Mouse (Mus musculus): Measurements from ENCODE around the gene Sox15. TPM values are rescaled to one million over a fixed set of nuclear protein-coding genes. Genes with fewer than 3 reads are reported as not detected.

Gene Sox15
- polyA plus RNA-seq, 1 experiment from 2014 or later = not detected

GRCm38 (mm10) chr11:69680136-69680855, 25.2 kb downstream of the Sox15 start:
- Histone ChIP-seq H3K9ac (ENCODE audit: low read depth, low read length) (peak overlapping the region; percentile 84), H3K4me3 (ENCODE audit: low read depth, low read length) (peak overlapping the region; percentile 80), H3K4me2 (peak overlapping the region; percentile 96), H3K9me3 (replicated peaks; ENCODE audit: control insufficient read depth, low read length) (no peaks in the 10 kb centered on the region), H3K4me1 (ENCODE audit: control insufficient read depth, insufficient read depth, low read length) (peaks cover 17% of the 10 kb centered on the region), H3K27me3 (ENCODE audit: control insufficient read depth, insufficient read depth, low read length) (no peaks in the 10 kb centered on the region; the same call in 1 of the 2 replicates), H3K27ac (ENCODE audit: low read depth, low read length) (no peak overlapping the region), H3K36me3 (ENCODE audit: control insufficient read depth, insufficient read depth, low read length) (peaks cover 21% of the 10 kb centered on the region)
- no peak for ATAC-seq (replicated peaks; ENCODE audit: insufficient number of reproducible peaks, low FRiP score, low TSS enrichment)
- WGBS (ENCODE audit: insufficient replicate concordance) = 91% methylated on average over 30 of the region's 30 CpGs

- Histone ChIP-seq H3K27ac (ENCODE audit: low read depth, low read length) (peak within 1 kb of the TSS; percentile 82), H3K4me1 (ENCODE audit: control insufficient read depth, insufficient read depth, low read length) (peaks cover 17% of the 10 kb centered on the region), H3K4me3 (ENCODE audit: low read depth, low read length) (peak within 1 kb of the TSS; percentile 80), H3K36me3 (ENCODE audit: control insufficient read depth, insufficient read depth, low read length) (peaks cover 11% of the 10 kb centered on the region), H3K9ac (ENCODE audit: low read depth, low read length) (peak within 1 kb of the TSS; percentile 84), H3K9me3 (replicated peaks; ENCODE audit: control insufficient read depth, low read length) (no peaks in the 10 kb centered on the region), H3K27me3 (ENCODE audit: control insufficient read depth, insufficient read depth, low read length) (no peaks in the 10 kb centered on the region; the same call in 1 of the 2 replicates), H3K4me2 (peak within 1 kb of the TSS; percentile 96)
- peak; percentile 92 for ATAC-seq (replicated peaks; ENCODE audit: insufficient number of reproducible peaks, low FRiP score, low TSS enrichment)
- under 1% methylated on average over 76 of the region's 80 CpGs for WGBS (ENCODE audit: insufficient replicate concordance)
Measured at GRCm38 (mm10) chr11:69681314-69682208, 26.4 kb downstream of the Sox15 start, which contains the start of gene Senp3. TSS of gene Senp3 (minus strand) at chr11:69682084.

GRCm38 (mm10) chr11:69682209-69682839, 27.2 kb downstream of the Sox15 start:
- Histone ChIP-seq H3K9me3 (replicated peaks; ENCODE audit: control insufficient read depth, low read length) (no peaks in the 10 kb centered on the region), H3K36me3 (ENCODE audit: control insufficient read depth, insufficient read depth, low read length) (peaks cover 11% of the 10 kb centered on the region), H3K9ac (ENCODE audit: low read depth, low read length) (peak overlapping the region; percentile 84), H3K4me3 (ENCODE audit: low read depth, low read length) (peak overlapping the region; percentile 80), H3K27me3 (ENCODE audit: control insufficient read depth, insufficient read depth, low read length) (no peaks in the 10 kb centered on the region; the same call in 1 of the 2 replicates), H3K4me1 (ENCODE audit: control insufficient read depth, insufficient read depth, low read length) (peaks cover 17% of the 10 kb centered on the region), H3K4me2 (peak overlapping the region; percentile 96), H3K27ac (ENCODE audit: low read depth, low read length) (peak overlapping the region; percentile 82)
- peak; percentile 6; the same call in 1 of the 2 replicates for ATAC-seq (replicated peaks; ENCODE audit: insufficient number of reproducible peaks, low FRiP score, low TSS enrichment)
- WGBS (ENCODE audit: insufficient replicate concordance) = 25% methylated on average over 24 of the region's 24 CpGs

GRCm38 (mm10) chr11:69682840-69683533, 27.9 kb downstream of the Sox15 start:
- H3K4me2 ChIP-seq = peak overlapping the region; percentile 96
- H3K4me1 ChIP-seq (ENCODE audit: control insufficient read depth, insufficient read depth, low read length) = peaks cover 17% of the 10 kb centered on the region
- no peaks in the 10 kb centered on the region for H3K9me3 ChIP-seq (replicated peaks; ENCODE audit: control insufficient read depth, low read length)
- no peak for ATAC-seq (replicated peaks; ENCODE audit: insufficient number of reproducible peaks, low FRiP score, low TSS enrichment)
- WGBS (ENCODE audit: insufficient replicate concordance) = 28% methylated on average over 12 of the region's 12 CpGs
- H3K27me3 ChIP-seq (ENCODE audit: control insufficient read depth, insufficient read depth, low read length) = no peaks in the 10 kb centered on the region; the same call in 1 of the 2 replicates
- H3K9ac ChIP-seq (ENCODE audit: low read depth, low read length) = peak overlapping the region; percentile 84; the same call in 1 of the 2 replicates
- H3K4me3 ChIP-seq (ENCODE audit: low read depth, low read length) = no peak overlapping the region; the same call in 1 of the 2 replicates
- 0 out of 2 replicates have a peak overlapping the region, but pooled peaks have one; percentile 82 for H3K27ac ChIP-seq (ENCODE audit: low read depth, low read length)
- H3K36me3 ChIP-seq (ENCODE audit: control insufficient read depth, insufficient read depth, low read length) = peaks cover 9% of the 10 kb centered on the region

- peaks cover 3% of the 10 kb centered on the region for H3K36me3 ChIP-seq (ENCODE audit: control insufficient read depth, insufficient read depth, low read length)
- no peak for ATAC-seq (replicated peaks; ENCODE audit: insufficient number of reproducible peaks, low FRiP score, low TSS enrichment)
- no peak overlapping the region for H3K4me2 ChIP-seq
- H3K9ac ChIP-seq (ENCODE audit: low read depth, low read length) = no peak overlapping the region; the same call in 1 of the 2 replicates
- WGBS (ENCODE audit: insufficient replicate concordance) = 73% methylated on average over 7 of the region's 7 CpGs
- peaks cover 17% of the 10 kb centered on the region for H3K4me1 ChIP-seq (ENCODE audit: control insufficient read depth, insufficient read depth, low read length)
- H3K27me3 ChIP-seq (ENCODE audit: control insufficient read depth, insufficient read depth, low read length) = no peaks in the 10 kb centered on the region; the same call in 1 of the 2 replicates
- no peaks in the 10 kb centered on the region for H3K9me3 ChIP-seq (replicated peaks; ENCODE audit: control insufficient read depth, low read length)
- H3K4me3 ChIP-seq (ENCODE audit: low read depth, low read length) = no peak overlapping the region
- H3K27ac ChIP-seq (ENCODE audit: low read depth, low read length) = no peak overlapping the region
Measured at GRCm38 (mm10) chr11:69683576-69683975, 28.5 kb downstream of the Sox15 start.

- Histone ChIP-seq H3K4me3 (ENCODE audit: low read depth, low read length) (no peak overlapping the region), H3K36me3 (ENCODE audit: control insufficient read depth, insufficient read depth, low read length) (peaks cover 2% of the 10 kb centered on the region; the same call in 1 of the 2 replicates), H3K4me2 (no peak overlapping the region), H3K27me3 (ENCODE audit: control insufficient read depth, insufficient read depth, low read length) (no peaks in the 10 kb centered on the region; the same call in 1 of the 2 replicates), H3K27ac (ENCODE audit: low read depth, low read length) (no peak overlapping the region), H3K9ac (ENCODE audit: low read depth, low read length) (no peak overlapping the region), H3K4me1 (ENCODE audit: control insufficient read depth, insufficient read depth, low read length) (peaks cover 17% of the 10 kb centered on the region), H3K9me3 (replicated peaks; ENCODE audit: control insufficient read depth, low read length) (no peaks in the 10 kb centered on the region)
- 71% methylated on average over 12 of the region's 12 CpGs for WGBS (ENCODE audit: insufficient replicate concordance)
- no peak for ATAC-seq (replicated peaks; ENCODE audit: insufficient number of reproducible peaks, low FRiP score, low TSS enrichment)
Measured at GRCm38 (mm10) chr11:69684128-69684745, 29.1 kb downstream of the Sox15 start.

- Histone ChIP-seq H3K9ac (ENCODE audit: low read depth, low read length) (0 out of 2 replicates have a peak overlapping the region, but pooled peaks have one; percentile 16), H3K9me3 (replicated peaks; ENCODE audit: control insufficient read depth, low read length) (no peaks in the 10 kb centered on the region), H3K27ac (ENCODE audit: low read depth, low read length) (peak overlapping the region; percentile 41; the same call in 1 of the 2 replicates), H3K27me3 (ENCODE audit: control insufficient read depth, insufficient read depth, low read length) (no peaks in the 10 kb centered on the region; the same call in 1 of the 2 replicates), H3K4me1 (ENCODE audit: control insufficient read depth, insufficient read depth, low read length) (peaks cover 16% of the 10 kb centered on the region), H3K4me3 (ENCODE audit: low read depth, low read length) (no peak overlapping the region), H3K4me2 (no peak overlapping the region), H3K36me3 (ENCODE audit: control insufficient read depth, insufficient read depth, low read length) (peaks cover 2% of the 10 kb centered on the region; the same call in 1 of the 2 replicates)
- ATAC-seq (replicated peaks; ENCODE audit: insufficient number of reproducible peaks, low FRiP score, low TSS enrichment) = no peak
- WGBS (ENCODE audit: insufficient replicate concordance) = 85% methylated on average over 6 of the region's 6 CpGs
Measured at GRCm38 (mm10) chr11:69684936-69685335, 29.8 kb downstream of the Sox15 start.

All from heart, embryonic 11.5 days (tissue).